Mouse (Mus musculus): ENCODE results near the gene Zc3h12a. TPM values are rescaled to one million over a fixed set of nuclear protein-coding genes. Genes with fewer than 3 reads are reported as not detected.
A peak's percentile ranks its signal among the peaks of the same experiment; 100 is the strongest.

Zc3h12a gene
- polyA plus RNA-seq, 1 experiment from 2014 or later, result 0.15 TPM

DNA sequence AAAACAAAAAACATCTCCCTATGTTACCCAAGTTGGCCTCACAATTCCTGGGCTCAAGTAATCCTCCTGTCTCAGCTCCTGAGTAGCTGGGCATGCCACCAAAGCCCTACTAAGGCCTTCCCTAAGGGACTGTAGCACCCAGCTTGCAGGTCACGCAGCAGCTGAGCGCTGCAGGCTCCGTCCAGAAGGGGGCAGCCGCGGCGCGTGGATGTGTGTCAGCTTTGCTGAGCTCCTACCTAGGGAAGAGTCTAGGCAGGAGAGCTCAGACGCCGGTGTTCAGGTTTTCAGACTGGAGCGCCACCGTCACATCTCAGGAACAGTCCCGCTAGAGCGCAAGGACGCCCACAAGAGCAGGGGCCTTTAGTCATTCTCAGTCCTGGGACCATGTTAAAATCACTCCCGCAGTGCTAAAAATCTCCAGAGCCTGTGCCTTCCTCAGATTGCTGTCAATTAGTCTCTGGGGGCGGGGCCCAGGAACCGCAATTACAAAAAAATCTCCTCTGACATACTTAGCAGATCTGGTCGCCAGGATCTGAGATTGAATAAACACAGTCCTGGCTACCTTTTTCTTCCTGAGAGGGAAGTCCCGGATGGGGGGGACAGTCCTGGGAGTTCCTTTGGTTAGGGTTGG lies 32.8 kb upstream of the Zc3h12a start:
- no peak overlapping the region for H3K4me3 ChIP-seq
- H3K27me3 ChIP-seq, result peaks cover 26% of the 10 kb centered on the region
- H3K27ac ChIP-seq, result no peak overlapping the region
- H3K4me1 ChIP-seq, result peaks cover 13% of the 10 kb centered on the region
- no peak overlapping the region for H3K9ac ChIP-seq
- ATAC-seq, result peak; percentile 87
- no peaks in the 10 kb centered on the region for H3K36me3 ChIP-seq (ENCODE audit: poor library complexity, severe bottlenecking)
- WGBS, result 6% methylated on average over 19 of the region's 19 CpGs
- no peaks in the 10 kb centered on the region for H3K9me3 ChIP-seq (replicated peaks)
- H3K4me2 ChIP-seq, result peak overlapping the region; percentile 49

DNA sequence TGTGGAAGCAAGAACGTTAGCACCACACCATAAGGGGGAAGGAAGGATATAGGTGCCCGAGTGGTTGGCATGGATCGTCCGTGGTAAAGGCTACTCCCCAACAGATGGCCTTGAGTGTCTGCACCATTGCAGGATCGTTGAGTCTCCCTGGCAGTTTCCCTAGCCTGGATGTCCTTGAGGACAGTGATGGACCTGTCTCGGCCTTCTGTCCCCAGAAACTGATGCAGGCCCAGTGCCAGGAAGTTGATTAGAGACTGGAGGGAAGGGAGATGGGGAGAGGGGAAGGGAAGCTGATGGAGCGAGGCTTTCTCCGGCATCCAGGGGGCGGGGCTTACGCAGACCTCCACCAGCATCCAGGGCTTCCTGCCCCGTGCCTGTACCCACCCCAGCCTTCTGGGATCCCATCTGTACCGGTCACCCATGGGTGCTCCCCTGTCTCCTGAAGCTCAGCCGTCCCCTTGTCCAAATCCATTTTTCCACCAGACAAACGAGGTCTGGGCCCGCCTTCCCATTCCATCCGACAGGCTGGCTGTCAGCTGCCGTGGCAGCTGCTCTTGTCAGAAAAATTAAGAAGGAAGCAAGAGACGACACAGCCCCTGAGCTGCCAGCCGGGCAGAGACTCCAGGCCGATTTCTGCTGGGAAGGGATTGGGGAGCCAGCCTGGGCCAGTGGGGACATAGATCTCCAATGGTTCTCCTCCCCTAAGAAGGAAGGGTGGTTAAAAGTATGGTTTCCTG lies 31.1 kb upstream of the Zc3h12a start:
- H3K27ac ChIP-seq, result peak overlapping the region; percentile 20; the same call in 1 of the 2 replicates
- no peaks in the 10 kb centered on the region for H3K36me3 ChIP-seq (ENCODE audit: poor library complexity, severe bottlenecking)
- H3K9ac ChIP-seq, result peak overlapping the region; percentile 23; the same call in 1 of the 2 replicates
- H3K4me3 ChIP-seq, result no peak overlapping the region
- H3K4me2 ChIP-seq, result no peak overlapping the region
- WGBS, result 57% methylated on average over 20 of the region's 20 CpGs
- no peak for ATAC-seq
- no peaks in the 10 kb centered on the region for H3K9me3 ChIP-seq (replicated peaks)
- H3K27me3 ChIP-seq, result peaks cover 26% of the 10 kb centered on the region
- peaks cover 13% of the 10 kb centered on the region for H3K4me1 ChIP-seq

DNA sequence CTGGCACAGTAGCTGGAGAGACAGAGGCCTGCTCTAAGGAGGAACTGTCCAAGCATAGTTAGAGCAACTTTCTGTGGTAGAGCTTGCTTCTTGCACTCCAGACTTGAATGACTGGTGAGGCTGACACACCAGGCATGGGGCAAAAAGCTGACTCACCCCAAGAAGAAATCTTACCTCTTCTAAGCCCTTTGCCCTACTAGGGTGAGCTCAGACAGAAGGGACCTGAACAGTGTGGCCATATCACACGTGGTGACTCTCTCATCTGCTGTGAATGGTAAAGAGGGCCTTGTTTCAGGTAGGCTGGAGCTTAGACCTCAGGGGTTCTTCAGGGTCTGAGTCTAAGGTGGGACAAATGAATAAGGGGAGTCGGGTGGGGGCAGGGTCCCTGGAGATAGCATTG lies 30.4 kb upstream of the Zc3h12a start:
- Histone ChIP-seq H3K9me3 (replicated peaks) (no peaks in the 10 kb centered on the region), H3K9ac (no peak overlapping the region), H3K4me1 (peaks cover 13% of the 10 kb centered on the region), H3K4me3 (no peak overlapping the region), H3K27me3 (peaks cover 25% of the 10 kb centered on the region), H3K4me2 (no peak overlapping the region), H3K36me3 (ENCODE audit: poor library complexity, severe bottlenecking) (no peaks in the 10 kb centered on the region), H3K27ac (no peak overlapping the region)
- 85% methylated on average over 2 of the region's 2 CpGs for WGBS
- ATAC-seq, result no peak

DNA sequence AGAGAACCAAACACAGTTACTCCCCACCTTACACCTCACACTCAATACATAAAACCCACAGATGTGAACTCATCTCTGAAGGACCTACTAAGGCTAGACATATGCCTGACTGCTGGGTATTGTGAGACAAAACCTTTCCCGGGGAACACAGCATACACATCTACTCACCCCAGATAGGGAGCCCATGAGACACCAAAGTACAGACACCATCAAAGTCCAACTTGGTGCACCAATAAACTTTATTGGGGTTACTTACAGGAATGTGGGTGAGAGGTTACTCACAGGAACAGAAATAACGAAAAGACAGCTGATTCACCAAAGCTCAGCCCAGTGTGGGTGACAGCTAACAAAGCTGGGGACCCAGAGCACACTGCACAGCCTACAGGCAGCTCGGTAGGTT lies 29.7 kb upstream of the Zc3h12a start:
- 78% methylated on average over 3 of the region's 3 CpGs for WGBS
- no peaks in the 10 kb centered on the region for H3K36me3 ChIP-seq (ENCODE audit: poor library complexity, severe bottlenecking)
- peaks cover 13% of the 10 kb centered on the region for H3K4me1 ChIP-seq
- no peak overlapping the region for H3K9ac ChIP-seq
- ATAC-seq, result no peak
- no peak overlapping the region for H3K4me2 ChIP-seq
- no peak overlapping the region for H3K27ac ChIP-seq
- H3K4me3 ChIP-seq, result no peak overlapping the region
- peaks cover 19% of the 10 kb centered on the region for H3K27me3 ChIP-seq
- H3K9me3 ChIP-seq (replicated peaks), result no peaks in the 10 kb centered on the region

DNA sequence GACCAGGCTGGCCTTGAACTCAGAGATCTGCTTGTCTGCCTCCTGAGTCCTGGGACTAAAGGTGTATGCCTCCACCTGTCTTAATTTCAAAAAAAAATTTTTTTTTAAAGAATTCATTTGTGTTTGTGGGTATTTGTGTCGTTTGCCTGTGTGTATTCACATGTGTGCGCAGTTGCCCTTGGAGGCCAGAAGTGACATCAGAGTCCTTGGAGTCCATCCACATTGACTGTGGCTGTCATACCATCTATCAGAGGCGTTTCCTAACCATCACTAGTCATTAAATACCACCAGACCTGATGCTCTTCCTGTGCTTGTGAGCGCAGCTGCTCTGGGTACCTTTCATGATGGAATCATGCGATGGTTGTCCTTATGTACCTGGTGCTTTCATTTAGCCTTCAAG lies 28.0 kb upstream of the Zc3h12a start:
- peaks cover 9% of the 10 kb centered on the region for H3K4me1 ChIP-seq
- 89% methylated on average over 5 of the region's 5 CpGs for WGBS
- H3K9ac ChIP-seq, result no peak overlapping the region
- no peak overlapping the region for H3K4me3 ChIP-seq
- H3K4me2 ChIP-seq, result no peak overlapping the region
- H3K27me3 ChIP-seq, result peaks cover 11% of the 10 kb centered on the region; the same call in 1 of the 2 replicates
- no peak overlapping the region for H3K27ac ChIP-seq
- H3K9me3 ChIP-seq (replicated peaks), result no peaks in the 10 kb centered on the region
- H3K36me3 ChIP-seq (ENCODE audit: poor library complexity, severe bottlenecking), result no peaks in the 10 kb centered on the region
- no peak for ATAC-seq

DNA sequence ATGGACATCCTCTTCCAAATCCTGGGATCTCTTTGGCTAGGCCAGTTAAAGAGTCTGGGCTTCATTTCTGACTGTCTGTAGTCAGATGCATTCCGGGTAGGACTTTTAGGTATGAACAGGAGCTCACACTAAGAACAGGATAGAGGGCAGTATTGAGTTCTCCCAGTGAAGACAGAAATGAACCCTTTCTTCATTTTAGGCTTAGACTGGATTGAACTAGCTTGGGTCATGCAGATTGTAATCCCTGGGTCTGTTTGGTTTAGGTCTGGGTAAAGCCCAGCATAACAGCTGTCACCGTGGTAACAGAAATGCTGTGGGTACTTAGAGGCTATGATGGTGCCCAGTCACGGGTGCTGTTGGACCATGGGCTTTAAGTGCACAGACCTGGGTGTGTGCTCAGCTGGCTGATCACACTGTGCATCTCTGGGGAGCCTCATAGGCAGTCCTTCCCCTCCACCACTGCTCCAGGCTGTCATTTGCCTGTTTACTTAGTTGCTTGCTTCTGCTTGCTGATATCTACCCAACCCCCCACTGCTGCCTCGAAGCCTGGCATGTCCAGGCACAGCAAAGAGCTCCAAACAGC lies 26.1 kb upstream of the Zc3h12a start:
- Histone ChIP-seq H3K27me3 (peaks cover 18% of the 10 kb centered on the region), H3K4me1 (0 out of 2 replicates have a peak, but pooled peaks cover 6% of the 10 kb centered on the region), H3K9ac (no peak overlapping the region), H3K36me3 (ENCODE audit: poor library complexity, severe bottlenecking) (no peaks in the 10 kb centered on the region), H3K4me3 (no peak overlapping the region), H3K9me3 (replicated peaks) (no peaks in the 10 kb centered on the region; the same call in 1 of the 2 replicates), H3K27ac (no peak overlapping the region), H3K4me2 (no peak overlapping the region)
- 75% methylated on average over 4 of the region's 4 CpGs for WGBS
- no peak for ATAC-seq

DNA sequence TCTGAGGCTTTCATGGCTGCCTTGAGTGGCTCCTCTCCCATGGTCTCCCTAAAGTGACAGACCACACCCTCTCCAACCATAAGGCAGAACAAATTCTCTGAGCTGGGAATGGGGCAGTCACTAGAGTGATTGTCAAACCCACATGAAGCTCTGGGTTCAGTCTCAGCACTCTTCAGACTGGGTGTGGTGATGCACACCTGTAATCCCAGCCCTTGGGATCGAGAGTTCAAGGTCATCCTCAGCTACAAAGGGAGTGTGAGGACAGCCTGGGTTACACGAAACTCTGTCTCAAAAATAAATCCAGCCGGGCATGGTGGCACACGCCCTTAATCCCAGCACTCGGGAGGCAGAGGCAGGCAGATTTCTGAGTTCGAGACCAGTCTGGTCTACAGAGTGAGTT lies 24.8 kb upstream of the Zc3h12a start:
- Histone ChIP-seq H3K4me1 (no peaks in the 10 kb centered on the region), H3K27me3 (peaks cover 18% of the 10 kb centered on the region), H3K9me3 (replicated peaks) (no peaks in the 10 kb centered on the region; the same call in 1 of the 2 replicates), H3K4me3 (no peak overlapping the region), H3K9ac (no peak overlapping the region), H3K36me3 (ENCODE audit: poor library complexity, severe bottlenecking) (no peaks in the 10 kb centered on the region), H3K27ac (no peak overlapping the region), H3K4me2 (no peak overlapping the region)
- no peak for ATAC-seq
- WGBS, result 92% methylated on average over 6 of the region's 6 CpGs

DNA sequence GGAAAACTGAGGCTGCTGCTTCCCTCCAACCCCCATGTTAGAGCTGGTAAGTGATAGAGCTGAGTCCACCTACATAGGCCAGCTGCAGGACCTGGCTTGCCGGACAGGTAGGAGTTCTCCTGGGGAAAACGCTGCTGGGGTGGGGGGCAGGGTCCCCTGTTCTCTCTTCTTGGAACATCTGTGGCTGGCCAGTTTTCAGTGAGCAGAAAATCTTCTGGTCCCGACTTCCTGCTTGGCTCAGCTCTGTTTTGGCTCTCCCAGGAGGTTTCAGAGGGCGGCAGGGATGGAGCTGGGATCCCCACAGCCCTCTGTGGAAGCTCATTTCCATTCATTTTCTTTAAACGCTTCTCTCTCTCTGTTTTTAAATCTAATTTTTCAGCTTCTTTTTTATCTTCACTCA lies 21.8 kb upstream of the Zc3h12a start:
- Histone ChIP-seq H3K9me3 (replicated peaks) (no peaks in the 10 kb centered on the region; the same call in 1 of the 2 replicates), H3K27ac (no peak overlapping the region), H3K4me1 (peaks cover 8% of the 10 kb centered on the region; the same call in 1 of the 2 replicates), H3K27me3 (peaks cover 26% of the 10 kb centered on the region; the same call in 1 of the 2 replicates), H3K4me3 (no peak overlapping the region), H3K9ac (no peak overlapping the region), H3K4me2 (no peak overlapping the region), H3K36me3 (ENCODE audit: poor library complexity, severe bottlenecking) (no peaks in the 10 kb centered on the region)
- 30% methylated on average over 5 of the region's 5 CpGs for WGBS
- no peak for ATAC-seq

DNA sequence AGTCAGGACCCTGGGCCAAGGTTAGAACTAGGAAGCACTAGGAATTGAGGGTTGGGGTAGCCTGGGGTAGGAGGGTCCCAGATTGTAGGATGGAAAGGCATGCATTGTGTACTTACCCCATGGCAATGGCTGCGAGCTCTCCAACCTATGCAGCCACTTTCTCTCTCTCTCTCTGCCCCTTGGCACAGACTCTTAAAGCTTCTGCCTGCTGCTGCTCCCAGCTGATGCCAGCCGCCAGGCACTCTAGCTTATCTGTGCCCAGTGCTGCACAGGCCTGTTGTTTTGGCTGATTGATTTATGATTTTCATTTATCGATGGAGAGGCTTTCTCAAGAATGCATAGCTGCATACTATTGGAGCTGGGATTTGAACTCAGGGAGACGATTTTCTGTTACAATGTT lies 20.3 kb upstream of the Zc3h12a start:
- Histone ChIP-seq H3K9me3 (replicated peaks) (no peaks in the 10 kb centered on the region; the same call in 1 of the 2 replicates), H3K4me2 (no peak overlapping the region), H3K4me3 (no peak overlapping the region), H3K36me3 (ENCODE audit: poor library complexity, severe bottlenecking) (no peaks in the 10 kb centered on the region), H3K4me1 (peaks cover 13% of the 10 kb centered on the region; the same call in 1 of the 2 replicates), H3K27ac (no peak overlapping the region), H3K9ac (no peak overlapping the region), H3K27me3 (peaks cover 37% of the 10 kb centered on the region)
- WGBS, result 90% methylated on average over 4 of the region's 4 CpGs
- ATAC-seq, result no peak

DNA sequence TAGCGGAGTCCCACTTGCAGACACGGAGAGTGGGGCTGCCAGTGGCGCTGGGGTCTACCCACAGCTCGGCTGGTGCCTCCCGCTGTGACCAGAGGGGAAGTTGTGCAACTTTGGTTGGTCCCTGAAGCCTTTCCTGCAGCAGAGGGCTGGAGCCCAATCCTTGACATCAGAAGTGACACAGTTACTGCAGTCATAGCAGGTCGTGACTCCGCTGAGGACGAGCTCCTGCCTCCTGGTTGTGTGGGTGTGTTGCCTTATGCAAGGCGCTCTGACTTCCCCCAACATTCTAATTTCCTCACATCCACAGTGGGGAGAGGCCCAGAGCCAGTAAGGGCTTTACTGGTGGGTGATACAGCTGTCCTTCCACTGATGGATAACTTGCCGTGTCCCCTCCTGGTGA lies 17.6 kb upstream of the Zc3h12a start:
- Histone ChIP-seq H3K9ac (no peak overlapping the region), H3K4me1 (peaks cover 13% of the 10 kb centered on the region; the same call in 1 of the 2 replicates), H3K4me2 (no peak overlapping the region), H3K27me3 (peaks cover 31% of the 10 kb centered on the region), H3K4me3 (no peak overlapping the region), H3K9me3 (replicated peaks) (no peaks in the 10 kb centered on the region; the same call in 1 of the 2 replicates), H3K27ac (no peak overlapping the region), H3K36me3 (ENCODE audit: poor library complexity, severe bottlenecking) (no peaks in the 10 kb centered on the region)
- ATAC-seq, result no peak
- 36% methylated on average over 10 of the region's 10 CpGs for WGBS

DNA sequence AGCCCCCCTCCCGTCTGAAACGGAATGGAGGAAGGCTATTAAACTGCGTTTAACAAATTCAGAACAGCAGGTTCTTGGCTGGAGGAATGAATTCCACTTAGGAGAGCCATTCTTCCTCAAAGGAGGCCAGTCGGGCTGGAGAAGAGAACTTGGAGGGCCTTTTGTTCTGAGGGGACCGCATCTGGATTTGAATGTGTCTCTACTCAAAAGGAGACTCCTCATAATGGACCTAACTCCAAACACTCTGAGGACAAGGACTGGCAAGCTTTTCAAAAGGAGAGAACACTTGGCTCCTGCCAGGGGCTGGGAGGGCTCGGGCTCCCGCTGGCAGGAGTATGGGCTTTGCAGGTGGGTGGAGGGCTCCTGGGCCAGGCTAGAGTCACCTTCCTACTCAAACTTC lies 17.0 kb upstream of the Zc3h12a start:
- WGBS, result 5% methylated on average over 7 of the region's 7 CpGs

DNA sequence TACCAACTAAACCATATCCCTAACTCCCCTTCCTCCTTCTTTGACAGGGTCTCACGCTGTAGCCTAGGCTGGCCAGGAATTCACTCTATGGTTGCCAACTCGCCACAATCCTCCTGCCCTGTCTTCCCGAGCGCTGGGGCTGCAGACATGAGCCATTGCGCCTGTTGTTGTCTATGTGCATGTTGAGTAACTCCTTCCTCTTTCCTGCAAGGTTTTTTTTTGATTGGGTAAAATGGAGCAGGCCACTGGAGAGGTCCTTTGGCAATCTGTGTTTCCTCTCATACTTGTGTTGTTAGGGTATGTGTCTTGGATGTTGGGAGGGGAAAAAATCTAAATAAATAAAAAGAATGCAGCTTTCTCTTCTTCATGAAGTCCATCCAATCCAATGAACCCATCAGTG lies 16.6 kb upstream of the Zc3h12a start:
- peaks cover 13% of the 10 kb centered on the region; the same call in 1 of the 2 replicates for H3K4me1 ChIP-seq
- H3K9me3 ChIP-seq (replicated peaks), result no peaks in the 10 kb centered on the region; the same call in 1 of the 2 replicates
- H3K27me3 ChIP-seq, result peaks cover 28% of the 10 kb centered on the region
- H3K4me2 ChIP-seq, result no peak overlapping the region
- H3K36me3 ChIP-seq (ENCODE audit: poor library complexity, severe bottlenecking), result no peaks in the 10 kb centered on the region
- no peak overlapping the region for H3K9ac ChIP-seq
- WGBS, result 80% methylated on average over 5 of the region's 5 CpGs
- ATAC-seq, result no peak
- no peak overlapping the region for H3K4me3 ChIP-seq
- H3K27ac ChIP-seq, result no peak overlapping the region

More for the DNA sequence above, 17.0 kb upstream of the Zc3h12a start:
- no peak overlapping the region for H3K4me3 ChIP-seq
- H3K27me3 ChIP-seq, result peaks cover 28% of the 10 kb centered on the region
- no peaks in the 10 kb centered on the region for H3K36me3 ChIP-seq (ENCODE audit: poor library complexity, severe bottlenecking)
- no peak overlapping the region for H3K4me2 ChIP-seq
- H3K27ac ChIP-seq, result no peak overlapping the region
- H3K9me3 ChIP-seq (replicated peaks), result no peaks in the 10 kb centered on the region; the same call in 1 of the 2 replicates
- no peak for ATAC-seq
- H3K9ac ChIP-seq, result no peak overlapping the region
- peaks cover 13% of the 10 kb centered on the region; the same call in 1 of the 2 replicates for H3K4me1 ChIP-seq

Data from forebrain, embryonic 13.5 days (tissue).